Mouse (Mus musculus): ENCODE measurements around the gene Dnmt3a. TPM values are rescaled to one million over a fixed set of nuclear protein-coding genes. Genes with fewer than 3 reads are reported as not detected.

Dnmt3a gene
- total and polyA plus RNA-seq, 3 experiments: 15.9 to 34.4 TPM; not detected in 1

DNA sequence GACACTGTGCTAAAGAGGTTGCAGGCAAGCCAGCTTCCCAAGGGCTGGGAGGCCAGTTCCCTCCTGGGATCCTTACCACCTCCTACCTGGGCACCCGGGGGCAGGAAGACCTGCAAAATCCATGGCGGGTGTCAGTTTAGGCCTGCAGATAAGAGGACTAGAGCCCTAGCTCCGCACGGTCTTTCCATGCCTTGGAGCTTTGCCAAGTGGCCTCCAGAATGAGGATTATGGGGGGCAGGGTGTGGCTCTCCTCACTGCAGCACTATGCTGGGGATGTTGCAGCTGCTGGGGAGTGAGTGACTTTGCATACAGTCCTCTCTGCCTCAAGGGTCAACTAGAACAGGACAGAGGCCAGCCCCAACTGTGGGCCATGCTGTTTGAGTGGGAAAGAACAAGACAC lies 14.1 kb downstream of the Dnmt3a start:
- no peaks in the 10 kb centered on the region for H3K9me3 ChIP-seq (replicated peaks; ENCODE audit: insufficient read depth, low read length)
- no peak overlapping the region for H3K27ac ChIP-seq (ENCODE audit: control insufficient read depth, low read depth, low read length)
- no peaks in the 10 kb centered on the region for H3K27me3 ChIP-seq (ENCODE audit: control insufficient read depth in 1 of 2, insufficient read depth in 2 of 2, low read length in 2 of 2)
- H3K79me2 ChIP-seq (ENCODE audit: control insufficient read depth, insufficient read depth, low read length, poor library complexity): no peaks in the 10 kb centered on the region
- no peak for DNase-seq (ENCODE audit: low read depth, low spot score)
- TF ChIP-seq GABPA (IDR thresholded peaks at IDR 0.05; ENCODE audit: low read depth, low read length) (no peak), TBP (IDR thresholded peaks at IDR 0.05; ENCODE audit: low read depth, low read length) (no peak), MYB (IDR thresholded peaks at IDR 0.05; ENCODE audit: low read depth, low read length) (no peak), MAFK (IDR thresholded peaks at IDR 0.05; ENCODE audit: borderline replicate concordance, low read depth, low read length) (no peak)
- no peaks in the 10 kb centered on the region for H3K36me3 ChIP-seq (ENCODE audit: control insufficient read depth in 1 of 2, insufficient read depth in 2 of 2, low read length in 2 of 2)
- 0 out of 4 replicates have a peak, but pooled peaks cover 0 to 2% of the 10 kb centered on the region in 2 experiments for H3K4me1 ChIP-seq (ENCODE audit: control insufficient read depth in 1 of 2, insufficient read depth in 2 of 2, low read length in 2 of 2)
- no peak overlapping the region for H3K9ac ChIP-seq (ENCODE audit: control insufficient read depth, low read depth, low read length, poor library complexity, severe bottlenecking)
- H3K4me3 ChIP-seq (ENCODE audit: control insufficient read depth in 1 of 2, insufficient read depth in 1 of 2, low read depth in 2 of 2, low read length in 2 of 2): no peak overlapping the region

DNA sequence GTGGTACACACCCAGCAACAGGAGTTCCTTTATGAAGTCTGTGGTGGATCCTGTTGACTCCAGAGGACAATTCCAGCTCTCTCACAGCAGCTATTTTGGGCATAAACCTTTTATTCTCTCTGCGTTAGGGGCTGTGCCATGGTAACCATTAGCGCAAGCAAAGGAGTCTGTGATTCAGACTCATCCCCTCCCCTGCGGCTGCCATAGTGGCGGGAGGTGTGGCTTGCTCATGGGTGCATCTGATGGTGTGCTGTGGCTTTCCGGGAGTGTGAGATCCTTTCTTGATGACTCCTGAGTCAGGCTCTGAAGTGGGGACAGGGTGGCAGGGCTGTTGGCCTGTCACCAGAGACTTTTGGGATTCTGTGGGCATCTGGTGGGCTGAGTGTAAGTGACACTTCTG lies 17.6 kb downstream of the Dnmt3a start:
- no peak for TF ChIP-seq POLR2AphosphoS5 (IDR thresholded peaks at IDR 0.05; ENCODE audit: borderline replicate concordance, low read depth, low read length)
- no peak for TF ChIP-seq ZC3H11A (IDR thresholded peaks at IDR 0.05; ENCODE audit: low read depth, low read length)
- no peak for TF ChIP-seq CTCF (IDR thresholded peaks at IDR 0.05 in 2 of 3, conservative IDR thresholded peaks at IDR 0.05 in 1 of 3; ENCODE audit: control insufficient read depth in 1 of 3, insufficient read depth in 1 of 3, low read depth in 2 of 3, low read length in 3 of 3, poor library complexity in 1 of 3, severe bottlenecking in 1 of 3)
- DNase-seq (ENCODE audit: low read depth, low spot score): no peak
- H3K9ac ChIP-seq (ENCODE audit: control insufficient read depth, low read depth, low read length, poor library complexity, severe bottlenecking): no peak overlapping the region
- H3K4me3 ChIP-seq (ENCODE audit: control insufficient read depth in 1 of 2, insufficient read depth in 1 of 2, low read depth in 2 of 2, low read length in 2 of 2): no peak overlapping the region
- H3K27me3 ChIP-seq (ENCODE audit: control insufficient read depth in 1 of 2, insufficient read depth in 2 of 2, low read length in 2 of 2): no peaks in the 10 kb centered on the region
- H3K27ac ChIP-seq (ENCODE audit: control insufficient read depth, low read depth, low read length): no peak overlapping the region
- H3K9me3 ChIP-seq (replicated peaks; ENCODE audit: insufficient read depth, low read length): no peaks in the 10 kb centered on the region
- no peaks in the 10 kb centered on the region for H3K79me2 ChIP-seq (ENCODE audit: control insufficient read depth, insufficient read depth, low read length, poor library complexity)
- no peaks in the 10 kb centered on the region for H3K36me3 ChIP-seq (ENCODE audit: control insufficient read depth in 1 of 2, insufficient read depth in 2 of 2, low read length in 2 of 2)
- 0 out of 4 replicates have a peak, but pooled peaks cover 0 to 2% of the 10 kb centered on the region in 2 experiments for H3K4me1 ChIP-seq (ENCODE audit: control insufficient read depth in 1 of 2, insufficient read depth in 2 of 2, low read length in 2 of 2)

DNA sequence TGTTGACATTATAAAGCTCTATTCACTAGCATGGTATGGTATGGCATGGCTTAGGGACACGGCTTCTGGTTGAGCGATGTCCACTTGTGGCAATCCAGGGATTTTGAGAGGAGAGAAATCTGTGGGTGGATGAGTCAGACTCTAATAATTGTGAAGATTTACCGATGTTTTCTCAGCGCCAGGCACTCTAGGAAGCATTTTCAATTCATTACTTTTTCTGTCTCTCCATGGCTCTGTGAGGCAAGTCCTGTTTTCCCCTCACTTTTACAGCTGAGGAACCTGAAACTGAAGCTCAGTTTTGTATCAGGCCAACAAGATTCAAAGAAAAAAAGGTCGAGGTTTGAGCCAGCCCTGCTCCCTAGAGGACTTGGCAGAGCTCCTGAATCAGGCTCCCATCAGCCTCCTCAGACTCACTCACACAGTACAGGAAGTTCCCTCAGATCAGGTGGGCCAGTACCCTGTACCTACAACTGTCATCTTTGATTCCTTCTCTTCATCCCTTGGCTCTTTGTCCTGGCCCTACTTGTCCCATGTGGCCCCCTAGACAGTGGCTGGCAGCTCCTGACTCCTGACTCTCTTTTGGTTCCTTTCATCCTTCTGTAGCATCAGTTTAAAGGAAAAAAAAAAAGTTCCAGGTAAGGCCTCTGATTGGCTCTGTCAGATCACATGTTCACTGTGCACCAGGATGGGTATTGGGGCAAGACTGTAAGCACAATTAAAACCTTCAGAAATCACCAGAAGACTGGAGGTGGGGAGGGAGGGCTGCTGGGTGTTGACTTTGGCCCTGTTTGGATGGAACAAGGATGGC lies 19.3 kb downstream of the Dnmt3a start:
- Histone ChIP-seq H3K27me3 (ENCODE audit: control insufficient read depth in 1 of 2, insufficient read depth in 2 of 2, low read length in 2 of 2) (no peaks in the 10 kb centered on the region), H3K27ac (ENCODE audit: control insufficient read depth, low read depth, low read length) (no peak overlapping the region), H3K9ac (ENCODE audit: control insufficient read depth, low read depth, low read length, poor library complexity, severe bottlenecking) (no peak overlapping the region), H3K36me3 (ENCODE audit: control insufficient read depth in 1 of 2, insufficient read depth in 2 of 2, low read length in 2 of 2) (no peaks in the 10 kb centered on the region), H3K79me2 (ENCODE audit: control insufficient read depth, insufficient read depth, low read length, poor library complexity) (no peaks in the 10 kb centered on the region), H3K4me1 (ENCODE audit: control insufficient read depth in 1 of 2, insufficient read depth in 2 of 2, low read length in 2 of 2) (0 out of 4 replicates have a peak, but pooled peaks cover 0 to 2% of the 10 kb centered on the region in 2 experiments), H3K4me3 (ENCODE audit: control insufficient read depth in 1 of 2, insufficient read depth in 1 of 2, low read depth in 2 of 2, low read length in 2 of 2) (no peak overlapping the region), H3K9me3 (replicated peaks; ENCODE audit: insufficient read depth, low read length) (no peaks in the 10 kb centered on the region)
- TF ChIP-seq ZNF384 (IDR thresholded peaks at IDR 0.05; ENCODE audit: low read depth, low read length) (0 out of 2 replicates have a peak, but pooled peaks have one; percentile 18), SIN3A (IDR thresholded peaks at IDR 0.05; ENCODE audit: low read length) (no peak), USF1 (IDR thresholded peaks at IDR 0.05; ENCODE audit: low read depth, low read length) (peak; percentile 56; the same call in 1 of the 2 replicates)
- no peak for DNase-seq (ENCODE audit: low read depth, low spot score)

Measured in MEL (cell line).